Mouse (Mus musculus) adrenal gland, postnatal 4 days (tissue): ENCODE data around the gene Gng2. TPM values are rescaled to one million over a fixed set of nuclear protein-coding genes. Genes with fewer than 3 reads are reported as not detected.
A peak's percentile ranks its signal among the peaks of the same experiment; 100 is the strongest.

Source experiments
- DNase-seq, 2 experiments: peaks; one replicate each; pipeline ENCODE4 v3.0.0; 2021 to 2022; ENCODE audit warnings: low spot score in 2 of 2, mixed read lengths in 2 of 2
- long read RNA-seq, 2 experiments: library from polyadenylated mRNA; stranded (forward); transcript quantifications; one replicate each; pipeline ENCODE4 v2.0.0; 2021
- total RNA-seq, 2 experiments: library from RNA; stranded (reverse); gene quantifications; 2 replicates each; pipeline ENCODE4 v1.2.3; 2021

Gng2 gene
- 10 to 100 TPM; 62.5 to 68.6 TPM for total RNA-seq
- long read RNA-seq, experiment 1, partial matches to known transcripts, result 0 of 1 reads
- long read RNA-seq, experiment 1, other reads (novel, unspliced or antisense), result 0 of 1 reads
- long read RNA-seq, experiment 2, partial matches to known transcripts, result 0 of 14 reads
- long read RNA-seq, experiment 2, other reads (novel, unspliced or antisense), result 10 of 14 reads

- DNase-seq, result no peak
These were observed at the start of gene Gng2 for GRCm38 (mm10) chr14:19977271-19978024. Gene Gng2, minus strand, starts transcription at chr14:19977627.

- DNase-seq, result no peak
These were observed 47.7 kb upstream of the Gng2 start for GRCm38 (mm10) chr14:20024888-20025719.

- no peak for DNase-seq
These were observed 46.5 kb upstream of the Gng2 start for GRCm38 (mm10) chr14:20023939-20024338.

- no peak for DNase-seq
These were observed 42.1 kb upstream of the Gng2 start for GRCm38 (mm10) chr14:20019486-20019885.

- DNase-seq, result no peak
These were observed 35.3 kb upstream of the Gng2 start for GRCm38 (mm10) chr14:20012506-20013275.

- DNase-seq, result no peak
These were observed 30.0 kb upstream of the Gng2 start for GRCm38 (mm10) chr14:20007446-20007845.

- no peak for DNase-seq
These were observed 27.4 kb upstream of the Gng2 start for GRCm38 (mm10) chr14:20004777-20005289.

GRCm38 (mm10) chr14:19996853-19997252, 19.4 kb upstream of the Gng2 start:
- DNase-seq, result no peak

- DNase-seq, result no peak
These were observed 18.5 kb upstream of the Gng2 start for GRCm38 (mm10) chr14:19995943-19996342.

GRCm38 (mm10) chr14:19994068-19994467, 16.6 kb upstream of the Gng2 start:
- no peak for DNase-seq

- DNase-seq, result no peak
These were observed 16.1 kb upstream of the Gng2 start for GRCm38 (mm10) chr14:19993570-19993883.

GRCm38 (mm10) chr14:19992873-19993569, 15.6 kb upstream of the Gng2 start:
- DNase-seq, result no peak

GRCm38 (mm10) chr14:19991861-19992260, 14.4 kb upstream of the Gng2 start:
- no peak for DNase-seq

GRCm38 (mm10) chr14:19990436-19990993, 13.1 kb upstream of the Gng2 start:
- no peak for DNase-seq

- DNase-seq, result no peak
These were observed 11.0 kb upstream of the Gng2 start for GRCm38 (mm10) chr14:19988410-19988809.

- no peak for DNase-seq
These were observed 10.0 kb upstream of the Gng2 start for GRCm38 (mm10) chr14:19987358-19987834.

- peak; percentile 21 to 29 for DNase-seq
These were observed 9.4 kb upstream of the Gng2 start for GRCm38 (mm10) chr14:19986614-19987357.

- no peak for DNase-seq
These were observed 8.6 kb upstream of the Gng2 start for GRCm38 (mm10) chr14:19985912-19986613.
